Mouse (Mus musculus) heart, adult 2 months (tissue): ENCODE data around the gene Cxcl15. TPM values are rescaled to one million over a fixed set of nuclear protein-coding genes. Genes with fewer than 3 reads are reported as not detected.
A peak's percentile ranks its signal among the peaks of the same experiment; 100 is the strongest.
"Not testable (repeated sequence)": the region's sequence is repeated elsewhere in the genome, so short reads cannot be mapped to it uniquely, and the experiment has no call there.

Source experiments
- DNase-seq, 2 experiments: peaks; one replicate each; pipeline ENCODE4 v3.0.0; 2021
- H3K27ac ChIP-seq: fragments of 200-600 bp; 2 replicates; pipeline ENCODE4 v1.8.1; 2022
- H3K27me3 ChIP-seq: fragments of 200-500 bp; 2 replicates; pipeline ENCODE4 v1.6.1; 2012; ENCODE audit warnings: mild to moderate bottlenecking, low read length, inconsistent platforms, mixed read lengths; ENCODE audit not compliant: control insufficient read depth, insufficient read depth
- H3K36me3 ChIP-seq: fragments of 200-500 bp; 2 replicates; pipeline ENCODE4 v1.6.1; 2012; ENCODE audit warnings: low read length, inconsistent platforms; ENCODE audit not compliant: control insufficient read depth, insufficient read depth
- H3K4me1 ChIP-seq: fragments of 200-500 bp; 2 replicates; pipeline ENCODE4 v1.6.1; 2011; ENCODE audit warnings: low read length; ENCODE audit not compliant: control insufficient read depth, insufficient read depth
- H3K4me3 ChIP-seq: fragments of 200-600 bp; 2 replicates; pipeline ENCODE4 v1.8.1; 2022
- H3K79me2 ChIP-seq: fragments of 200-500 bp; replicated peaks from 2 replicates; pipeline ENCODE4 v1.6.1; 2012; ENCODE audit warnings: mild to moderate bottlenecking, inconsistent platforms, low read length, moderate library complexity, mixed read lengths; ENCODE audit not compliant: control insufficient read depth, insufficient read depth
- H3K9ac ChIP-seq: fragments of 200-500 bp; 2 replicates; pipeline ENCODE4 v1.6.1; 2012; ENCODE audit warnings: low read depth, mild to moderate bottlenecking, control low read depth, inconsistent platforms, low read length, mixed read lengths
- CTCF ChIP-seq: fragments of 200-600 bp; IDR thresholded peaks from 2 replicates; pipeline ENCODE4 v1.8.1; 2022; ENCODE audit warnings: antibody characterized with exemption, mild to moderate bottlenecking, moderate library complexity
- EP300 ChIP-seq: fragments of 200-500 bp; IDR thresholded peaks from 2 replicates; pipeline ENCODE4 v1.6.1; 2011; ENCODE audit warnings: low read depth, low read length, control low read depth; ENCODE audit not compliant: insufficient read depth
- POLR2A ChIP-seq: fragments of 200-500 bp; IDR thresholded peaks from 2 replicates; pipeline ENCODE4 v1.6.1; 2011; ENCODE audit warnings: mild to moderate bottlenecking, low read depth, low read length, control low read depth; ENCODE audit not compliant: insufficient read depth
- WGBS: fragments of 180-500 bp; shearing (Covaris S2); methylation state at CpG from one replicate; pipeline ENCODE4 v1.1.7; 2018; 5-methylcytosine and 5-hydroxymethylcytosine counted together
- intact Hi-C: fragments of 180-260 bp; cut with DNase I; formaldehyde crosslinking; loops from one replicate; pipeline ENCODE4 v1.15.1; 2025
- polyA plus RNA-seq: library from polyadenylated mRNA; depleted of rRNA; stranded (reverse); fragments of >200 nt; gene quantifications from 2 replicates; pipeline ENCODE4 v1.2.3, GENCODE M21; 2012
- total RNA-seq, 2 experiments: library from RNA; stranded (reverse); gene quantifications; 2 replicates each; pipeline ENCODE4 v1.2.3; 2021

The Cxcl15 gene
- total and polyA plus RNA-seq, 3 experiments = 1.00 TPM; not detected in 2

GRCm38 (mm10) chr5:90785659-90786588, 8.4 kb upstream of the Cxcl15 start, which contains the start of gene Cxcl3:
Gene Cxcl3 (plus strand): TSS chr5:90786103.
- intact Hi-C loops = loop anchor here (5.0 kb wide), 2 partner anchors 116 to 124 kb away; partner anchors contain the start of gene Cxcl2
- Histone ChIP-seq H3K4me1 (no peaks in the 10 kb centered on the region; the same call in 1 of the 2 replicates), H3K36me3 (no peaks in the 10 kb centered on the region), H3K79me2 (no peaks in the 10 kb centered on the region), H3K4me3 (no peak within 1 kb of the TSS), H3K27ac (no peak within 1 kb of the TSS), H3K9ac (no peak within 1 kb of the TSS), H3K27me3 (no peaks in the 10 kb centered on the region)
- TF ChIP-seq CTCF = peak; percentile 49
- no peak for TF ChIP-seq POLR2A
- 20% methylated on average over 26 of the region's 26 CpGs for WGBS
- DNase-seq = peak in 1 of 2 experiments; percentile 20

- intact Hi-C loops = loop anchor here (5.0 kb wide), 2 partner anchors 114 to 126 kb away; partner anchors contain the start of gene Cxcl2
- 85% methylated on average over 4 of the region's 4 CpGs for WGBS
- Histone ChIP-seq H3K27me3 (no peaks in the 10 kb centered on the region), H3K4me1 (no peaks in the 10 kb centered on the region; the same call in 1 of the 2 replicates), H3K27ac (no peak overlapping the region), H3K79me2 (no peaks in the 10 kb centered on the region), H3K4me3 (no peak overlapping the region), H3K36me3 (no peaks in the 10 kb centered on the region), H3K9ac (no peak overlapping the region)
- TF ChIP-seq POLR2A (no peak), CTCF (peak; percentile 53)
- DNase-seq = no peak
Observed at GRCm38 (mm10) chr5:90788114-90788513, 6.2 kb upstream of the Cxcl15 start.

GRCm38 (mm10) chr5:90789306-90790073, 4.8 kb upstream of the Cxcl15 start:
- WGBS = 48% methylated on average over 11 of the region's 11 CpGs
- Histone ChIP-seq H3K27me3 (no peaks in the 10 kb centered on the region), H3K4me3 (no peak overlapping the region), H3K9ac (no peak overlapping the region), H3K4me1 (no peaks in the 10 kb centered on the region; the same call in 1 of the 2 replicates), H3K79me2 (no peaks in the 10 kb centered on the region), H3K36me3 (no peaks in the 10 kb centered on the region), H3K27ac (no peak overlapping the region)
- DNase-seq = no peak
- intact Hi-C loops = loop anchor here (5.0 kb wide), 2 partner anchors 113 to 127 kb away; partner anchors contain the start of gene Cxcl2
- TF ChIP-seq EP300 = no peak
- TF ChIP-seq CTCF = no peak
- no peak for TF ChIP-seq POLR2A

- WGBS = 73% methylated on average over 8 of the region's 8 CpGs
- no peak overlapping the region for H3K4me3 ChIP-seq
- H3K27me3 ChIP-seq = no peaks in the 10 kb centered on the region
- no peaks in the 10 kb centered on the region for H3K79me2 ChIP-seq
- no peak overlapping the region for H3K27ac ChIP-seq
- DNase-seq = no peak
- H3K9ac ChIP-seq = no peak overlapping the region
- intact Hi-C loops = no loop called here
- TF ChIP-seq EP300 (no peak), POLR2A (no peak), CTCF (no peak)
- H3K36me3 ChIP-seq = no peaks in the 10 kb centered on the region
- H3K4me1 ChIP-seq = no peaks in the 10 kb centered on the region; the same call in 1 of the 2 replicates
Observed at GRCm38 (mm10) chr5:90790074-90790502, 4.2 kb upstream of the Cxcl15 start.

- H3K36me3 ChIP-seq, H3K27me3 ChIP-seq, intact Hi-C loops, H3K4me1 ChIP-seq, H3K27ac ChIP-seq, DNase-seq, H3K9ac ChIP-seq, H3K79me2 ChIP-seq, H3K4me3 ChIP-seq: not testable (repeated sequence)
- WGBS = 85% methylated on average over 2 of the region's 2 CpGs
Observed at GRCm38 (mm10) chr5:90795392-90795791, 1.1 kb downstream of the Cxcl15 start.
